Mouse (Mus musculus) adrenal gland, postnatal 36 days (tissue): ENCODE data around the gene Spred2. TPM values are rescaled to one million over a fixed set of nuclear protein-coding genes. Genes with fewer than 3 reads are reported as not detected.
A peak's percentile ranks its signal among the peaks of the same experiment; 100 is the strongest.
"Not testable (repeated sequence)": the region's sequence is repeated elsewhere in the genome, so short reads cannot be mapped to it uniquely, and the experiment has no call there.

ENCODE experiments used
- DNase-seq, 2 experiments: peaks; one replicate each; pipeline ENCODE4 v3.0.0; 2021; ENCODE audit warnings: mixed read lengths in 1 of 2
- total RNA-seq, 2 experiments: library from RNA; stranded (reverse); gene quantifications; 2 replicates each; pipeline ENCODE4 v1.2.3; 2021

The Spred2 gene
- total RNA-seq, 2 experiments from 2014 or later, result 32.0 to 38.0 TPM

DNA sequence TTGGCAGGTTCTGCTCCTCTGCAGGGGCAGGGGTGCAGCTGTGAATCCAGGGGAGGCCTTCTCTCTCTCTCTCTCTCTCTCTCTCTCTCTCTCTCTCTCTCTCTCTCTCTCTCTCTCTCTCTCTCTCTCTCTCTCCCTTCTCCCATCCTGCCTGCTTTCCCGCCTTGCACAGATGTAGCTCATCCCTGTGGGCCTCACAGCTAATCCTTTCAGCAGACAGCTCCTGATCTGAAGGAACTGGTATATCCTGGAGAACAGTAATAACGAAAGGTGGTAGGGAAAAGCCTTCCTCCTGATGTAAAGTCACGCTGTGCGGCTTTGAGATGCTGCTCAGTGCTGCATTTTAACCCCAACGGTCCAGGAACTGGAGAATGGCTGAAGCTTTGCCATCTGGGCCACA lies 130.4 kb downstream of the Spred2 start:
- no peak for DNase-seq

DNA sequence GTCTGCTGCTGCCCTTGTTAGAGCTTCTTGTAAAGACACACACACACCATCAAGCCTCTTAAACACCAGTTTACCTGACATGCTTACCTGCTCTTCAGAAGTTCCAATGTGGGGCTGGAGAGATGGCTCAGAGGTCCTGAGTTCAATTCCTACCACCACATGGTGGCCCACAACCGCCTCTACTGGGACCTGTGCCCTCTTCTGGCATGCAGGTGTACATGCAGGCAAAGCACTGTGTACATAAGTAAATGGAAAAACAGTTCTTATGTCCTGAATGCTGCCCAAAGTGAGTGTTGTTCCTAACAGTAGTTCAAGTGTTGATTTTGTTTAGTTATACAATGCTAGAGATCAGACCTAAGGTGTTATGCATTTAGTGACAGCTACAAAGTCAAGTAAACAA lies 132.0 kb downstream of the Spred2 start:
- DNase-seq, result no peak

DNA sequence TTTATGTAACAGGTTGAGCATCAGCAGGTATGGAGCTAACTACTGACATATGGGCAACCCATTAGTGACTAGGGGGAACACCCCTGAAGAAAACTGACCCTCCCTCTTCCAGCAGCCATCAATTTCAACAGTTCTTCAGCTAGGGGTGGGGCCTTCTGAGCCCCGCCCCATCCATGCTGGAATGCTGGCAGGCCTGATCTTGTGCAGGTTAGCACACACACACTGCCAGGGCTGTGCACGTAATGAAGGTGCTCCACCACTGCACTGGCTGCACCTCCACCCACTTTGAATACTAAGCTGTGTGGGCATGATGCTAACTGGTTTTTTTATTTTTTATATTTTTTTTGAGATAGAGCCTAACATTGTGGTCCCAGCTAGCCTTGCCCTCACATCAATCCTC lies 133.3 kb downstream of the Spred2 start:
- no peak for DNase-seq

DNA sequence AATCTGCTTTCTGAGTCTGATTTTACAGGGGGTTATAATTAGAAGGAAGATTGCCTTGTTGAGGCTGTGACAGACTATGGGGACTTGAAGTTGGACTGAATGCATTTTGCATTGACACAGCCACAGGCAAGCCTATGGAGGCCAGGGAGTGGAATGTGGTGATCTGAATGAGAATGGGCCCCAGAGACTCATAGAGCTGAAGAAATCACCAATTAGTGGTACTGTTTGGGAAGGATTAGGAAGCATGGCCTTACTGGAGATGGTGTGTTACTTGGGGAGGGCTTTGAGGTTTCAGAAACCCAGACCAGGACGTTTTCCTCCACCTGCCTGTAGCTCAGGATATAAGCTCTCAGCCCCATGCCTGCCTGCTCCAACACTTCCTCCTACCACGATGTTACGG lies 135.6 kb downstream of the Spred2 start:
- no peak for DNase-seq

DNA sequence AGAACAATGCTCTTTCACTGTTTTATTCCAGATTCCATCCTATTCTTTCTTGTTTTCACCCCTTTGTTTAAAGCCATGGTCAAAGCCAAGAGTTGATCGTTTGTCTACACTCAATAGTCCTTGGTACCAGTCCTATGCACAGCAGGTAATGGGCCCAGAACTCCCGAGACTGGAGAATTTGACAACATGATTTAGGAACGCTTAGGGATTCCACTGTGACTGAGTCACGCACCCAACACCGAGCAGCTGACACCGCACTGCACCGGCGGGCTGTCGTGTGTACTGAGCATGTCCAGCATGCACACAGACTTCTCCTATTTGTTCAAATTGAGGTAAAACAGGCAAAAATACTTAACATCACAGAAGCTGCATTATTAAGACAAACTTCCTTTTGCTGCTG lies 138.6 kb downstream of the Spred2 start:
- DNase-seq, result peak; percentile 39 to 41

DNA sequence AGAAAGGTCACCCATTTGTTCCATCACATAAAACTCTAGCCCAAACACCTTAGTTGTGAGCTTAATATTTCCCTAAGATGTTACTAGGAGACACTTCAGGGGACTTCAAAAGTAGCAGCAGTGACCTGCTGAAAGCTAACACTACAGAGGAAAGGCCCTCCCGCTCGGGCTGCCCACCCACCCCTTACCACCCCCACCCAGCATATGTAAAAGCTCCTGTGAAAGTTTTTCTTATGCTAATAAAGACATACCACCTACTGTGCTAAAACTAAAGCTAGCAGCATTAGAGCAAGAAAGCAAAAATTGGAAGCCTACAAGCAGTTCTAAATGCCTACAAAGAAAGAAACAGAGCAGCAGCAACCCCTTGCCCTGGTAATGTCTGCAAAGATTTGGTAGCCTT lies 139.9 kb downstream of the Spred2 start:
- DNase-seq, result not testable (repeated sequence)

DNA sequence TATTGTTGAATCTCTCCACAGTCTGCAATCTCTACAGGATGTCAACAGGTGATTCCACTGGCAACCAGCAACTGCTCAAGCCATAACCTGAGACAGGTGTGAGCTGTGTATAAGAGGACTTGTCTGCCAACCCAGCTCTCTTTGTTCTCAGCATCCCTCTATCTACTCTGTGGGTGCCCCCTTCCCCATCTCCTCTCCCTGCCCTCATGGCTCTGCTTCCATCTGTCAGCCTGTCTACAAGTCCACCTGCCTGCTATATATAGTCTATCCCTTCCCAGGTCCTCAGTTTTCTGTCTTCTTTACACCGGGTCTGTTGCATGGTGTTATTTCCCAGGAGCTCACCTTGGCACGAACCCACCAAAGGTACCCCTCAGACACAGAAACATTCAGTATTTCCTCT lies 140.8 kb downstream of the Spred2 start:
- DNase-seq, result no peak

DNA sequence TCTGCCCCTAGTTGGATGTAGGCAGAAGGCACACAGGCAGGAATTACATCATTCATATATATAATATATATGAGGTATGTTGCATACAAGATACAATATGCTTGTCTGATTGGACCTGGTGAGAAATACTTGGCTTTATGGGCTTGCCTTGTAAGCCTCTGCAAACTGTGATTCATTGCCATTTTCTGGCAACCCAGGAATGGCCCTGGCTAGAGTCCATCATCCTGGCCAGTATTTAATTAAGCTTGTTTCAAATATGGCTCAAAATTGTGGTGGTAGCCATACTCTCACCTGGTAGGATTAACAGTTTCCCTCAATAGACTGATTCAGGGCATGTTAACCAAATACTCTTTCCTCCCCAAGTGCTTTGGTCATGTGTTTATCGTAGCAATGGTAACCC lies 141.9 kb downstream of the Spred2 start:
- DNase-seq, result peak; percentile 63 to 76

DNA sequence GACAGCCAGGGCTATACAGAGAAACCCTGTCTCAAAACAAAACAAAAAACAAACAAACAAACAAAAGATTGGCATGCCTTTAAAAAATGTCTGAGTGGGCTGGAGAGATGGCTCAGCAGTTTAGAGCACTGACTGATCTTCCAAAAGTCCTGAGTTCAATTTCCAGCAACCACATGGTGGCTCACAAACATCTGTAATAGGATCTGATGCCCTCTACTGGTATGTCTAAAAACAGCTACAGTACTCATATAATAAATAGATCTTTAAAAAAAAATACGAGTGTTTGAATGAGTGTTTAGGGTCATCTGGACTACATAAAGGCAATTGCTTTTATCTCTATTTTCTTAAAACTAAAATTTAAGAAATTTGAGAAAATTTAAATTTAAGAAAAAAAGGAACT lies 143.3 kb downstream of the Spred2 start:
- DNase-seq, result no peak

DNA sequence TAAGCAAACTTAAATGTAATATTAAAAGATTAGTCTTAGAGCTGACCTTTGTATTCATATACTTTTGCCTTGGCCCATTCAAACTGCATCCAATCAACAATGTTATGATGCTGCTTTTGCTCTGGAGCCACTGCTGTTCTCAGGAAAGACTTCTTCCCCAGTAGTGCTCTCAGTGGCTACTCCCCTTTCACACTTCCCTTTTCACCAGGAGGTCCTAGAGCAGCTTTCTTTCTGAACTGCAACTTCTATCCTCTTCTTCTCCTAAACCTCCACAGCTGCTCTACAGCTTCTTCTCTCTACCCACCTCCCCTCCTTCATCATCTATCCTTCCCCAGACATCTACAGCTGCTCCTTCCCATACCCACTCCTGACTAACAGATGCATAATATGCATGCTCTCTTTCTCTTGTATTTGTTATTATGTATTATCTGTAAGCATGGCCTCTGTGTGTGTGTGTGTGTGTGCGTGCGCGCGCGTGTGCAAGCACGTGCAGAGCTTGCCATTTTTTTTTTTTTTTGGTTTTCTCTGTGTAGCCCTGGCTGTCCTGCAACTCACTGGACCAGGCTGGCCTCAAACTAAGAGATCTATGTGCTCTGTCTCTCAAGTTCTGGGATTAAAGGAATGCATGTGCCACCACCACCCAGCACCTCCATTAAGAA lies 144.3 kb downstream of the Spred2 start:
- no peak for DNase-seq

DNA sequence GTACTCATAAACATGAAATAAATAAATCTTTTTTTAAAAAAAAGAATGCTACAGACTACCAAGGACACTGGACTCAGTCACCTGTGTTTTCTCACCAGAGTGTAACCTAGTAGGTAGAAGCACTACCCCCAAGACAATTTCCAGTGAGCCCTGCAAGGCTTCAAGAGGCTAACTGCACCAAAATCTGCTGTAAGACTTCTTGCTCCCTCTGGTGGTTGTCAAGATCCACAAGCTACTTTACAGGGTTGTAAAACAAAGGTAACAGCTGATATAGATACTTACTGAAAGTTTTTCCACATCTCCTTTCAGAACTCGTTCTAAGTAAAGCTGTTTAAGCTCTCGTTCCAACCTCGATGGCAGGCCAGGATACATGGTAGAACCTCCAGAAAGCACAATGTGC lies 148.0 kb downstream of the Spred2 start:
- DNase-seq, result peak in 1 of 2 experiments; percentile 16

DNA sequence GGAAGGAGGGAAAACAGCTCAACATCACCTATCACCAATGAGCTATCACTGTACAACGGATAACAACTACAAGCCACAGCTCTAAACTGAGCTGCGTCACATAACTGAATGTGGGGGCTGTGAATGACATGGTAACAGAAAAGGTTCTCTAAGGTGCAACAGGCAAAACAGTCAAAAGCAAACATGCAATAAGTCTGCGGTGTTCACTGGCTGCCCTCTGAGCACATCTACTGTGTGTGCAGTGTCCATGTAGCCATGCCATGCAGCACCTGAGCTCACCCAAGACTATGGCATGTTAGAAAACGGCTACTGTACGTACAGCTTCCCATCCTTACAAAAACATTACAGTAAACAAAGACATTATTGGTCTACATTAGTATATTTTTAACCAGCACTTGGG lies 148.7 kb downstream of the Spred2 start:
- DNase-seq, result no peak

Other genes starting within 250 kb of the Spred2 start
- gene Actr2, start 188.5 kb downstream of the Spred2 start, total RNA-seq, result 100 to 1,000 TPM; 144 to 147 TPM